Mouse (Mus musculus) myocyte (in vitro differentiated cells): ENCODE measurements around the gene Arhgef3. TPM values are rescaled to one million over a fixed set of nuclear protein-coding genes. Genes with fewer than 3 reads are reported as not detected.

ENCODE experiments used
- H3K27me3 ChIP-seq: one replicate; pipeline ENCODE4 v1.6.1; 2011; ENCODE audit not compliant: control insufficient read depth, insufficient read depth, insufficient read length
- H3K36me3 ChIP-seq: one replicate; pipeline ENCODE4 v1.6.1; 2011; ENCODE audit not compliant: control insufficient read depth, insufficient read depth
- H3K4me2 ChIP-seq: one replicate; pipeline ENCODE4 v1.6.1; 2011; ENCODE audit warnings: low read depth, control low read depth
- H3K4me3 ChIP-seq: one replicate; pipeline ENCODE4 v1.5.1; 2011; ENCODE audit warnings: mild to moderate bottlenecking, control low read depth, moderate library complexity
- H3K79me2 ChIP-seq: one replicate; pipeline ENCODE4 v1.6.1; 2011; ENCODE audit not compliant: control insufficient read depth, insufficient read depth
- H3ac ChIP-seq: one replicate; pipeline ENCODE4 v1.6.1; 2011; ENCODE audit not compliant: control insufficient read depth, insufficient read length
- CEBPB ChIP-seq: IDR thresholded peaks from 2 replicates; pipeline ENCODE4 v1.6.1; 2011; ENCODE audit warnings: mild to moderate bottlenecking, moderate library complexity; ENCODE audit not compliant: poor library complexity, insufficient read depth, severe bottlenecking
- E2F4 ChIP-seq: IDR thresholded peaks from one replicate; pipeline ENCODE4 v1.6.1; 2011; ENCODE audit warnings: mild to moderate bottlenecking, control low read depth, moderate library complexity; ENCODE audit not compliant: insufficient read depth
- MAX ChIP-seq: IDR thresholded peaks from one replicate; pipeline ENCODE4 v1.6.1; 2011; ENCODE audit warnings: low read depth, mild to moderate bottlenecking, control low read depth
- MYOD1 ChIP-seq, 3 experiments: IDR thresholded peaks; one replicate each; pipeline ENCODE4 v1.6.1; 2011; ENCODE audit warnings: control low read depth in 2 of 3, low read depth in 2 of 3, mild to moderate bottlenecking in 2 of 3, moderate library complexity in 1 of 3; ENCODE audit not compliant: insufficient read length in 2 of 3, control insufficient read depth in 1 of 3
- MYOG ChIP-seq, 3 experiments: IDR thresholded peaks; one replicate each; pipeline ENCODE4 v1.6.1; 2011; ENCODE audit warnings: control low read depth in 2 of 3, low read depth in 2 of 3, mild to moderate bottlenecking in 2 of 3; ENCODE audit not compliant: insufficient read length in 2 of 3, control insufficient read depth in 1 of 3, insufficient read depth in 1 of 3
- POLR2A ChIP-seq: IDR thresholded peaks from one replicate; pipeline ENCODE4 v1.6.1; 2011; ENCODE audit warnings: low read depth, mild to moderate bottlenecking, control low read depth, moderate library complexity; ENCODE audit not compliant: insufficient read length
- POLR2AphosphoS2 ChIP-seq: IDR thresholded peaks from one replicate; pipeline ENCODE4 v1.6.1; 2011; ENCODE audit warnings: low read depth, control low read depth; ENCODE audit not compliant: insufficient read length
- REST ChIP-seq: IDR thresholded peaks from one replicate; pipeline ENCODE4 v1.6.1; 2011; ENCODE audit warnings: mild to moderate bottlenecking, control low read depth, moderate library complexity; ENCODE audit not compliant: insufficient read depth, insufficient read length
- SRF ChIP-seq: IDR thresholded peaks from one replicate; pipeline ENCODE4 v1.6.1; 2011; ENCODE audit warnings: low read depth; ENCODE audit not compliant: control insufficient read depth, insufficient read length
- TCF12 ChIP-seq: IDR thresholded peaks from one replicate; pipeline ENCODE4 v1.6.1; 2011; ENCODE audit warnings: mild to moderate bottlenecking, control low read depth; ENCODE audit not compliant: poor library complexity, insufficient read depth, severe bottlenecking
- TCF3 ChIP-seq: IDR thresholded peaks from one replicate; pipeline ENCODE4 v1.6.1; 2011; ENCODE audit warnings: low read depth, control low read depth; ENCODE audit not compliant: insufficient read length
- USF1 ChIP-seq: IDR thresholded peaks from one replicate; pipeline ENCODE4 v1.6.1; 2011; ENCODE audit warnings: low read depth, mild to moderate bottlenecking, control low read depth, moderate library complexity
- polyA plus RNA-seq: library from polyadenylated mRNA; unstranded; fragments of >200 nt; fragmentation: generic; extraction: Trizol; gene quantifications from one replicate; pipeline ENCODE4 v1.2.1, GENCODE M21; 2012; ENCODE audit warnings: missing spikeins

Gene Arhgef3
- polyA plus RNA-seq, 1 experiment = 6.6 TPM

GRCm38 (mm10) chr14:27383321-27383830 lies 268.7 kb downstream of the Arhgef3 start:
- Histone ChIP-seq H3K27me3 (no peaks in the 10 kb centered on the region), H3K36me3 (no peaks in the 10 kb centered on the region), H3ac (no peak overlapping the region), H3K4me3 (no peak overlapping the region), H3K4me2 (no peak overlapping the region), H3K79me2 (no peaks in the 10 kb centered on the region)
- TF ChIP-seq TCF3 (no peak), E2F4 (no peak), POLR2AphosphoS2 (no peak), REST (no peak), SRF (no peak), CEBPB (no peak), USF1 (no peak), TCF12 (no peak), MYOD1 (IDR thresholded peaks at IDR 0.05; ENCODE audit: control insufficient read depth in 1 of 3, insufficient read length in 2 of 3, low read depth in 2 of 3) (no peak), MAX (no peak), MYOG (IDR thresholded peaks at IDR 0.05; ENCODE audit: control insufficient read depth in 1 of 3, insufficient read depth in 1 of 3, insufficient read length in 2 of 3, low read depth in 2 of 3) (no peak), POLR2A (no peak)

GRCm38 (mm10) chr14:27384143-27384542 lies 269.4 kb downstream of the Arhgef3 start:
- Histone ChIP-seq H3K36me3 (no peaks in the 10 kb centered on the region), H3K27me3 (no peaks in the 10 kb centered on the region), H3ac (no peak overlapping the region), H3K4me2 (no peak overlapping the region), H3K79me2 (no peaks in the 10 kb centered on the region), H3K4me3 (no peak overlapping the region)
- no peak for TF ChIP-seq MYOD1 (IDR thresholded peaks at IDR 0.05; ENCODE audit: control insufficient read depth in 1 of 3, insufficient read length in 2 of 3, low read depth in 2 of 3)
- no peak for TF ChIP-seq REST
- no peak for TF ChIP-seq TCF12
- TF ChIP-seq SRF = no peak
- no peak for TF ChIP-seq POLR2A
- no peak for TF ChIP-seq MAX
- TF ChIP-seq USF1 = no peak
- TF ChIP-seq MYOG (IDR thresholded peaks at IDR 0.05; ENCODE audit: control insufficient read depth in 1 of 3, insufficient read depth in 1 of 3, insufficient read length in 2 of 3, low read depth in 2 of 3) = no peak
- no peak for TF ChIP-seq TCF3
- no peak for TF ChIP-seq E2F4
- no peak for TF ChIP-seq POLR2AphosphoS2
- no peak for TF ChIP-seq CEBPB

GRCm38 (mm10) chr14:27388616-27389015 lies 273.9 kb downstream of the Arhgef3 start:
- H3ac ChIP-seq = no peak overlapping the region
- H3K4me3 ChIP-seq = no peak overlapping the region
- no peaks in the 10 kb centered on the region for H3K79me2 ChIP-seq
- H3K36me3 ChIP-seq = no peaks in the 10 kb centered on the region
- no peaks in the 10 kb centered on the region for H3K27me3 ChIP-seq
- no peak for TF ChIP-seq E2F4
- TF ChIP-seq POLR2AphosphoS2 = no peak
- TF ChIP-seq MYOG (IDR thresholded peaks at IDR 0.05; ENCODE audit: control insufficient read depth in 1 of 3, insufficient read depth in 1 of 3, insufficient read length in 2 of 3, low read depth in 2 of 3) = no peak
- no peak for TF ChIP-seq REST
- TF ChIP-seq TCF3 = no peak
- TF ChIP-seq USF1 = no peak
- TF ChIP-seq POLR2A = no peak
- no peak for TF ChIP-seq MAX
- TF ChIP-seq MYOD1 (IDR thresholded peaks at IDR 0.05; ENCODE audit: control insufficient read depth in 1 of 3, insufficient read length in 2 of 3, low read depth in 2 of 3) = no peak
- no peak for TF ChIP-seq SRF
- TF ChIP-seq CEBPB = no peak
- TF ChIP-seq TCF12 = no peak
- H3K4me2 ChIP-seq = no peak overlapping the region

GRCm38 (mm10) chr14:27389722-27390121 lies 275.0 kb downstream of the Arhgef3 start:
- no peak overlapping the region for H3K4me3 ChIP-seq
- no peaks in the 10 kb centered on the region for H3K27me3 ChIP-seq
- H3K4me2 ChIP-seq = no peak overlapping the region
- no peaks in the 10 kb centered on the region for H3K79me2 ChIP-seq
- no peak for TF ChIP-seq MYOG (IDR thresholded peaks at IDR 0.05; ENCODE audit: control insufficient read depth in 1 of 3, insufficient read depth in 1 of 3, insufficient read length in 2 of 3, low read depth in 2 of 3)
- TF ChIP-seq TCF12 = no peak
- TF ChIP-seq TCF3 = no peak
- no peak for TF ChIP-seq USF1
- no peak for TF ChIP-seq POLR2AphosphoS2
- no peak for TF ChIP-seq E2F4
- TF ChIP-seq REST = no peak
- no peak for TF ChIP-seq POLR2A
- TF ChIP-seq SRF = no peak
- H3K36me3 ChIP-seq = no peaks in the 10 kb centered on the region
- no peak overlapping the region for H3ac ChIP-seq
